Mouse (Mus musculus): Measurements from ENCODE around the gene Cdk12. TPM values are rescaled to one million over a fixed set of nuclear protein-coding genes. Genes with fewer than 3 reads are reported as not detected.

Gene Cdk12
- 9.6 and 11.0 TPM in 2 replicates for polyA plus RNA-seq (2012; rRNA removed)

DNA sequence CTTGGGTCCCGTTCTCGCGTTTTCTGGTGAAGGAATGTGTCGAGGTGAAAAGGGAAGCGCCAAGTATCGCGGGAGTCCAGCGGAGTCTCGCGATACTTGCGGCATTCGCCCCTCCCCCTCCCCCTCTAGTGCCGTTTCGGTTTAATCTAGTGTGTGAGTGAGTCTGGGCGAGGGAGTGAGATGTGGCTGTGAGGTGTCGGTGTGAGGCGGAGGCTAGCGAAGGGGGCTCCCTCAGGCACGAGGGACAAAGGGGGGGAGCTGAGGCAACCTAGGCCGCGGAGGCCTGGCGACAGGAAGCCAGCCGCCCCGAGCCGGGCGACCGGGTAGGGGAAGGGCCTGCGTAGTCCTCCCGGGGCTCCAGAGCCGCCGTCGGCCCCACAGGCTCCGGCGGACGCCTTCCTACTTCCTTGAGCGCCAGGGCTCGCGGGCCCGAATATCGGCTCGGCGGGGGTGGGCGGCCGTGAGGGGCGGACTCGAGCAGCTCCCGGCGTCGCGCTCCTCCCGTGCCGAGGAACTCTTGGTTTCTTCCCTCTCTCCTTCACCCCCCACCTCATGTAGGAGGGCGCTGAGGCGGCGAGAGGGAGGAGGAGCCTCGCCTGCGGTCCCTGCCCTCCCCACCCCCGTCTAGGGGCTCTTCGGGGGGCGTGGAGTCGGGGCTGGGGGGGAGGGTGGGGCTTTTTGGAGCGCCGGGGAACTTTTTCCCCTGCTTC lies at the start of gene Cdk12:
Gene Cdk12 (plus strand): TSS at position 419 of the 710 bp plus-strand sequence.

DNA sequence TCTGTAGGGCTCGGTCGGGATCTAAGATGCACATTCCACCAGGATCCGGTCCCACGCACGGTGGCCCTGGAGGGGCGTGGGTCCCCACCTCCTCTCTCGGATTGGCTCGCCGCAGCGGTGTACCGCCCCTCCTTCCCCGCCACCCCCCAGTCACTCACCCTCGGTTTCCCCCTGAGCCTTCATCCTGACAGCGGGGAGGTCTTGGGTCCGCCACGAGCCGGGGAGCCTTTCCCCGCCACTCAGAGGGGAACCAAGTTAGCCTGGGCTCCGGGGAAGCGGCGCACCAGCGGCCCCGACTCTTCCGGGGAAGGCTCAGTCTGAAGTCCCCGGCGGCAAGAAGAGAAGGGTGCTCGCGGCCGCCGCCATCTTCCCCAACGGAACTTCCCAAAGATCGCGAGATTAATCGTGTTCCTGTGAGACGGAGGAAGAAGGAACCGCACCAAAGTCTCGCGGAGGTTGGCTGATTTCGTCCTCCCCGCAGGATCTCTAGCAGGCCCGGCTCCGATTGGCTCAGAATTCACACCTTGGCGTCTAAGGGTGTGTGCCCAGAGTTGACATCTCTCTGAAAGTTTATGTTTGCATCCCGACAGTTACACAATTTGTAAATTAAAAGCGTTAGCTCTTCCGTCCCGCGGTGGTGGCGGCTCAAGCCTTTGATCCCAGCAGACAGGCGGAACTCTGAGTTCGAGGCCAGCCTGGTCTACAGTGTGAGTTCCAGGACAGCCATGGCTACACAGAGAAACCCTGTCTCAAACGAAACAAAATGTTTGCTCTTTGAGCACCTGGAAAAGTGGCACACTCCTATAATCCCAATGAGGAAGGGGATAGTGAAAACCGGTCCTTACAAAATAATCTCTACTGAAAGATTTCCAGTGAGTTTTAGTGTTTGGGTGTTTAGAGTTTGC lies 9.7 kb upstream of the Cdk12 start, which contains the start of gene Med1:
Gene Med1 (minus strand): TSS at position 393 of the 905 bp plus-strand sequence.

Other genes with a start within 250 kb of the Cdk12 start
- 0.27 and 0.35 TPM in 2 replicates for gene Plxdc1, start 216.6 kb upstream of the Cdk12 start, polyA plus RNA-seq (2012; rRNA removed)
- 2.2 and 2.9 TPM in 2 replicates for gene Arl5c, start 206.9 kb upstream of the Cdk12 start, polyA plus RNA-seq (2012; rRNA removed)
- 0.50 and 0.90 TPM in 2 replicates for gene Cacnb1, start 180.0 kb upstream of the Cdk12 start, polyA plus RNA-seq (2012; rRNA removed)
- 1,065 and 1,104 TPM in 2 replicates for gene Rpl19, start 176.3 kb upstream of the Cdk12 start, polyA plus RNA-seq (2012; rRNA removed)
- 0.01 TPM in 1 of 2 replicates, not detected in the other for gene Stac2, start 149.6 kb upstream of the Cdk12 start, polyA plus RNA-seq (2012; rRNA removed)
- 2.4 and 2.5 TPM in 2 replicates for gene Fbxl20, start 52.7 kb upstream of the Cdk12 start, polyA plus RNA-seq (2012; rRNA removed)
- 9.7 and 12.2 TPM in 2 replicates for gene Med1, start 9.8 kb upstream of the Cdk12 start, polyA plus RNA-seq (2012; rRNA removed)
- gene Neurod2, start 126.6 kb downstream of the Cdk12 start, polyA plus RNA-seq (2012; rRNA removed), result 0.02 TPM in 1 of 2 replicates, not detected in the other
- gene Ppp1r1b, start 145.3 kb downstream of the Cdk12 start, polyA plus RNA-seq (2012; rRNA removed), result 0.03 and 0.07 TPM in 2 replicates
- gene Stard3, start 155.3 kb downstream of the Cdk12 start, polyA plus RNA-seq (2012; rRNA removed), result 14.5 and 15.8 TPM in 2 replicates
- gene Tcap, start 180.8 kb downstream of the Cdk12 start, polyA plus RNA-seq (2012; rRNA removed), result 0.05 and 0.27 TPM in 2 replicates
- not detected in 2 replicates for gene Pnmt, start 183.4 kb downstream of the Cdk12 start, polyA plus RNA-seq (2012; rRNA removed)
- gene Pgap3, start 197.4 kb downstream of the Cdk12 start, polyA plus RNA-seq (2012; rRNA removed), result 2.8 and 3.0 TPM in 2 replicates
- gene Erbb2, start 209.4 kb downstream of the Cdk12 start, polyA plus RNA-seq (2012; rRNA removed), result 1.0 and 1.1 TPM in 2 replicates
- 31.4 and 33.3 TPM in 2 replicates for gene Mien1, start 235.9 kb downstream of the Cdk12 start, polyA plus RNA-seq (2012; rRNA removed)
- 16.0 and 16.1 TPM in 2 replicates for gene Grb7, start 243.3 kb downstream of the Cdk12 start, polyA plus RNA-seq (2012; rRNA removed)